Mouse (Mus musculus): ENCODE measurements around the gene Cux2.

DNA sequence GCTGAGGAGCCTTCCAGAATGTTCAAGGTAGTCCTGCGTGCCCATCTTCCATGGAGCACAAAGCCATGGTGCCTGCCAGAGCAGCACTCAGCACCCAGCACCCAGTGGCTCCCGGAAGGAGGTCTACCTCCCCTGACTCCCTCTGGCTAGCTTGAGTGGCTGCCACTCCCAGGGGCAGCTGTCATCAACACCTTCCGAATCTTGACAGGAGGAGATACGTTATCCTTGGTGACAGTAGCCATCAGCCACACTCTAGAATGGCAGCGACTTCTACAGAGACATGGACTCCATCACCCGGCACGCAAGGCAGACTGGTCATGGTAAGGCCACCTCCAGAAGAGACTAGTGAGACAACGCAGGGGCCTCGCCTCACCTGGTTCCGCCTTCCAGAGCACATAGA is 44.5 kb upstream of the Cux2 start:
- TF ChIP-seq CTCF (IDR thresholded peaks at IDR 0.05; ENCODE audit: insufficient read depth, low read length) (no peak), POLR2A (IDR thresholded peaks at IDR 0.05; ENCODE audit: borderline replicate concordance, extremely low read depth, low read depth, low read length) (no peak)
